Comparison of ENCODE assay signal across 21 mouse cellular contexts in genomic region chr14:96461756-96462155, GRCm38 (mm10). TPM values are rescaled to one million over a fixed set of nuclear protein-coding genes. Genes with fewer than 3 reads are reported as not detected.
"Had no signal": no experiment of that assay in that cellular context is flagged by ENCODE, and none has a peak within 500 bp of the region (broad histone marks: within the 10 kb centered on the region; RNA-seq: fewer than 3 reads in every experiment).

No protein-coding gene starts in this region.

- H3K36me3 ChIP-seq: limb, embryonic 10.5 days; liver, embryonic 15.5 days; midbrain, embryonic 10.5 days; midbrain, embryonic 15.5 days; neural tube, embryonic 13.5 days; stomach, embryonic 15.5 days had no signal

- H3K9me3 ChIP-seq: limb, embryonic 10.5 days; liver, embryonic 15.5 days; midbrain, embryonic 10.5 days; midbrain, embryonic 15.5 days; neural tube, embryonic 13.5 days; stomach, embryonic 15.5 days had no signal

- H3K4me1 ChIP-seq: limb, embryonic 10.5 days; liver, embryonic 15.5 days; midbrain, embryonic 10.5 days; midbrain, embryonic 15.5 days; neural tube, embryonic 13.5 days; stomach, embryonic 15.5 days had no signal

- H3K27me3 ChIP-seq: liver, embryonic 15.5 days; midbrain, embryonic 15.5 days; neural tube, embryonic 13.5 days; stomach, embryonic 15.5 days had no signal

- DNase-seq: kidney, adult 11 months; kidney, adult 9 months; kidney, postnatal 36 days; lung, adult 2 months; lung, postnatal 4 days; retina, postnatal 1 day; right cerebral cortex, postnatal 14 days; thymus, adult 2 months; thymus, postnatal 25 days had no signal

- H3K4me2 ChIP-seq: liver, embryonic 11.5 days; liver, embryonic 15.5 days; midbrain, embryonic 15.5 days; neural tube, embryonic 13.5 days; stomach, embryonic 15.5 days had no signal

- ATAC-seq: lung, postnatal 0 days; midbrain, embryonic 15.5 days had no signal

- H3K4me3 ChIP-seq: left cerebral cortex, adult 2 months; limb, embryonic 10.5 days; liver, embryonic 15.5 days; midbrain, embryonic 10.5 days; midbrain, embryonic 15.5 days; neural tube, embryonic 13.5 days; stomach, embryonic 15.5 days had no signal

- H3K9ac ChIP-seq: liver, embryonic 15.5 days; midbrain, embryonic 15.5 days; neural tube, embryonic 13.5 days; stomach, embryonic 15.5 days had no signal

- H3K27ac ChIP-seq: kidney, postnatal 0 days; left cerebral cortex, adult 2 months; limb, embryonic 10.5 days; liver, embryonic 15.5 days; midbrain, embryonic 10.5 days; midbrain, embryonic 15.5 days; neural tube, embryonic 13.5 days; stomach, embryonic 15.5 days had no signal

RNA-seq across cellular contexts. Expression of gene Klhl1, which starts 57.1 kb away (rescaled TPM):
- total RNA-seq: megakaryocyte, adult 5-6 weeks had no signal
- polyA plus RNA-seq: limb, embryonic 10.5 days; liver, embryonic 11.5 days; liver, embryonic 15.5 days; lung, adult 2 months; lung, postnatal 0 days; spleen, adult 2 months; thymus, adult 2 months had no signal
